Mouse (Mus musculus): ENCODE results near the gene Syn3. TPM values are rescaled to one million over a fixed set of nuclear protein-coding genes. Genes with fewer than 3 reads are reported as not detected.

Syn3 gene
- polyA plus RNA-seq, 1 experiment: 0.18 TPM

- no peak for TF ChIP-seq POLR2A (IDR thresholded peaks at IDR 0.05; ENCODE audit: low read depth, low read length)
- no peak for TF ChIP-seq CTCF (IDR thresholded peaks at IDR 0.05; ENCODE audit: extremely low read depth, insufficient read depth, insufficient read length, insufficient replicate concordance)
- no peaks in the 10 kb centered on the region for H3K4me1 ChIP-seq (ENCODE audit: control insufficient read depth, insufficient read depth, insufficient read length)
- no peaks in the 10 kb centered on the region for H3K36me3 ChIP-seq (ENCODE audit: control insufficient read depth, insufficient read depth, low read length)
- no peak overlapping the region for H3K27ac ChIP-seq (ENCODE audit: insufficient read depth, low read length)
- WGBS: 30% methylated on average over 6 of the region's 6 CpGs
- DNase-seq (ENCODE audit: low read depth in 1 of 2, low spot score in 2 of 2): no peak
- H3K4me3 ChIP-seq (ENCODE audit: extremely low read depth, insufficient read depth, insufficient read length): no peak overlapping the region
- no peaks in the 10 kb centered on the region for H3K27me3 ChIP-seq (ENCODE audit: control insufficient read depth, insufficient read depth, low read length)
Measured at GRCm38 (mm10) chr10:86010636-86011035, 488.1 kb downstream of the Syn3 start.

- TF ChIP-seq CTCF (IDR thresholded peaks at IDR 0.05; ENCODE audit: extremely low read depth, insufficient read depth, insufficient read length, insufficient replicate concordance) (no peak), POLR2A (IDR thresholded peaks at IDR 0.05; ENCODE audit: low read depth, low read length) (no peak)
- Histone ChIP-seq H3K4me1 (ENCODE audit: control insufficient read depth, insufficient read depth, insufficient read length) (no peaks in the 10 kb centered on the region), H3K27ac (ENCODE audit: insufficient read depth, low read length) (no peak overlapping the region), H3K4me3 (ENCODE audit: extremely low read depth, insufficient read depth, insufficient read length) (no peak overlapping the region), H3K36me3 (ENCODE audit: control insufficient read depth, insufficient read depth, low read length) (no peaks in the 10 kb centered on the region), H3K27me3 (ENCODE audit: control insufficient read depth, insufficient read depth, low read length) (no peaks in the 10 kb centered on the region)
- no peak for DNase-seq (ENCODE audit: low read depth in 1 of 2, low spot score in 2 of 2)
- 89% methylated on average over 2 of the region's 2 CpGs for WGBS
Measured at GRCm38 (mm10) chr10:86009688-86010087, 489.0 kb downstream of the Syn3 start.

- TF ChIP-seq POLR2A (IDR thresholded peaks at IDR 0.05; ENCODE audit: low read depth, low read length) (no peak), CTCF (IDR thresholded peaks at IDR 0.05; ENCODE audit: extremely low read depth, insufficient read depth, insufficient read length, insufficient replicate concordance) (no peak)
- 88% methylated on average over 5 of the region's 5 CpGs for WGBS
- Histone ChIP-seq H3K4me1 (ENCODE audit: control insufficient read depth, insufficient read depth, insufficient read length) (no peaks in the 10 kb centered on the region), H3K27me3 (ENCODE audit: control insufficient read depth, insufficient read depth, low read length) (no peaks in the 10 kb centered on the region), H3K4me3 (ENCODE audit: extremely low read depth, insufficient read depth, insufficient read length) (no peak overlapping the region), H3K27ac (ENCODE audit: insufficient read depth, low read length) (no peak overlapping the region), H3K36me3 (ENCODE audit: control insufficient read depth, insufficient read depth, low read length) (no peaks in the 10 kb centered on the region)
- DNase-seq (ENCODE audit: low read depth in 1 of 2, low spot score in 2 of 2): no peak
Measured at GRCm38 (mm10) chr10:86006455-86006854, 492.2 kb downstream of the Syn3 start.

Other genes with a start within 250 kb of the Syn3 start
- gene Timp3, start 198.5 kb downstream of the Syn3 start, polyA plus RNA-seq (2012; rRNA removed): 25.3 and 54.1 TPM in 2 replicates
- gene Hsp90b1, start 206.6 kb upstream of the Syn3 start, polyA plus RNA-seq (2012; rRNA removed): 24.2 and 26.6 TPM in 2 replicates
- gene Ttc41, start 206.9 kb upstream of the Syn3 start, polyA plus RNA-seq (2012; rRNA removed): 0.43 and 0.58 TPM in 2 replicates